Mouse (Mus musculus) fibroblast of lung, adult 2 months (primary cell): Measurements from ENCODE around the gene Mast3.

Source experiments
- DNase-seq: peaks from one replicate; pipeline ENCODE4 v3.0.0-alpha.2; 2011; ENCODE audit warnings: low read depth

Gene Mast3

GRCm38 (mm10) chr8:70743656-70744590 lies 60.9 kb downstream of the Mast3 start:
- DNase-seq: no peak

- DNase-seq: no peak
Measured at GRCm38 (mm10) chr8:70742981-70743655, 61.7 kb downstream of the Mast3 start.

- DNase-seq: no peak
Measured at GRCm38 (mm10) chr8:70742176-70742575, 62.7 kb downstream of the Mast3 start.

GRCm38 (mm10) chr8:70741661-70742060 lies 63.2 kb downstream of the Mast3 start:
- DNase-seq: no peak

GRCm38 (mm10) chr8:70738211-70738610 lies 66.6 kb downstream of the Mast3 start:
- DNase-seq: no peak

GRCm38 (mm10) chr8:70737705-70738104 lies 67.1 kb downstream of the Mast3 start:
- DNase-seq: no peak

GRCm38 (mm10) chr8:70730956-70731355 lies 73.9 kb downstream of the Mast3 start:
- no peak for DNase-seq

- no peak for DNase-seq
Measured at GRCm38 (mm10) chr8:70729808-70730475, 74.9 kb downstream of the Mast3 start.
